Mouse (Mus musculus) urinary bladder, postnatal 4 days (tissue): ENCODE measurements around the gene Scnm1.

ENCODE experiments used
- DNase-seq, 2 experiments: peaks; one replicate each; pipeline ENCODE4 v3.0.0; 2021 to 2022; ENCODE audit warnings: low spot score in 2 of 2

The Scnm1 gene

GRCm38 (mm10) chr3:95133680-95134101, at the start of gene Scnm1, which contains the start of gene Lysmd1:
Gene Scnm1, minus strand, starts transcription at chr3:95134011.
Gene Lysmd1, plus strand, starts transcription at chr3:95134088.
- DNase-seq: peak; percentile 83 to 85

GRCm38 (mm10) chr3:95181841-95182240, 48.0 kb upstream of the Scnm1 start:
- no peak for DNase-seq

- DNase-seq: no peak
Observed at GRCm38 (mm10) chr3:95179890-95180289, 46.1 kb upstream of the Scnm1 start.

- DNase-seq: no peak
Observed at GRCm38 (mm10) chr3:95178948-95179347, 45.1 kb upstream of the Scnm1 start.

- DNase-seq: no peak
Observed at GRCm38 (mm10) chr3:95177583-95177982, 43.8 kb upstream of the Scnm1 start.

- DNase-seq: no peak
Observed at GRCm38 (mm10) chr3:95176500-95176899, 42.7 kb upstream of the Scnm1 start.

GRCm38 (mm10) chr3:95174011-95174592, 40.3 kb upstream of the Scnm1 start:
- DNase-seq: peak; percentile 77 to 90

- peak in 1 of 2 experiments; percentile 49 for DNase-seq
Observed at GRCm38 (mm10) chr3:95173256-95173949, 39.6 kb upstream of the Scnm1 start.

GRCm38 (mm10) chr3:95172526-95173255, 38.9 kb upstream of the Scnm1 start:
- DNase-seq: no peak

GRCm38 (mm10) chr3:95171105-95171504, 37.3 kb upstream of the Scnm1 start:
- DNase-seq: no peak

- no peak for DNase-seq
Observed at GRCm38 (mm10) chr3:95169996-95170395, 36.2 kb upstream of the Scnm1 start.

GRCm38 (mm10) chr3:95164840-95165239, 31.0 kb upstream of the Scnm1 start:
- no peak for DNase-seq

GRCm38 (mm10) chr3:95164256-95164550, 30.4 kb upstream of the Scnm1 start:
- no peak for DNase-seq

- no peak for DNase-seq
Observed at GRCm38 (mm10) chr3:95163419-95164255, 29.8 kb upstream of the Scnm1 start.

GRCm38 (mm10) chr3:95162345-95162628, 28.5 kb upstream of the Scnm1 start:
- no peak for DNase-seq

- no peak for DNase-seq
Observed at GRCm38 (mm10) chr3:95161618-95162344, 28.0 kb upstream of the Scnm1 start.

- DNase-seq: peak in 1 of 2 experiments; percentile 55
Observed at GRCm38 (mm10) chr3:95161041-95161551, 27.3 kb upstream of the Scnm1 start.

- peak; percentile 87 to 91 for DNase-seq
Observed at GRCm38 (mm10) chr3:95159987-95160963, 26.5 kb upstream of the Scnm1 start, which contains the start of gene Sema6c. Gene Sema6c, plus strand, starts transcription at chr3:95160457.

GRCm38 (mm10) chr3:95159511-95159986, 25.7 kb upstream of the Scnm1 start:
- no peak for DNase-seq

GRCm38 (mm10) chr3:95153874-95154273, 20.1 kb upstream of the Scnm1 start:
- DNase-seq: no peak
